Mouse (Mus musculus): ENCODE measurements around the gene Gsc2.

DNA sequence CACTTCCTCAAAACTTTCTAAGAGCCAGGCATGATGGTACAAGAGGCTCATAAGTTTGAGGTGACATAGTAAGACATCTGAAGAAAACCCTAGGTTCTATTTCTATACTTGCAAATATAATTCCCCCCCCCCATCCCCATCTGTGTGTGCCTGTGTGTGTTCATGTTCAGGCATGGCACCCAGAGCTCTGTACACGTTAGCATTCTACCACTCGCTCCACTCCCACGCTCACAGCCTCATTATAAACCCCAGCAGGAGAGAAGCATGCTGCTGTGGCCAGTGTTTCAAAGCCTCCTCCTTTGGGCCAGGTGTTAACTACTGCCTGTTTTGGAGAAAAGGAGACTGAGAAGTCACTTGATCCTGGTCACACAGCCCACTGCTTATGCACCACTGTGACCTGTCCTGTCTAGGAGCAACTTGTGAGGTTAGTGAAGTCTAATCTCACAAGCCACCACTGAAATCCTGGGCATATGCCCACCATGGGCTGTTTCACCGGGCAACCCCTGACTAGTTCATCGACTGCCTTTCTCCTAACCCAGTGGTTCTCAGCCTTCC is 17.1 kb upstream of the Gsc2 start:
- no peak for TF ChIP-seq CTCF (IDR thresholded peaks at IDR 0.05; ENCODE audit: control insufficient read depth, insufficient read depth, low read length)
- TF ChIP-seq POLR2A (IDR thresholded peaks at IDR 0.05; ENCODE audit: borderline replicate concordance, control insufficient read depth, low read depth, low read length): no peak
